Mouse (Mus musculus) T-helper 2 cell (primary cell): ENCODE measurements around the gene Odf2l.

Experiments
- in situ Hi-C: fragments of 300-600 bp; cut with MboI, MseI; formaldehyde crosslinking; loops from one replicate; pipeline ENCODE4 v1.15.1; 2025; ENCODE audit warnings: high pct_unique_total_duplicates

Odf2l gene

DNA sequence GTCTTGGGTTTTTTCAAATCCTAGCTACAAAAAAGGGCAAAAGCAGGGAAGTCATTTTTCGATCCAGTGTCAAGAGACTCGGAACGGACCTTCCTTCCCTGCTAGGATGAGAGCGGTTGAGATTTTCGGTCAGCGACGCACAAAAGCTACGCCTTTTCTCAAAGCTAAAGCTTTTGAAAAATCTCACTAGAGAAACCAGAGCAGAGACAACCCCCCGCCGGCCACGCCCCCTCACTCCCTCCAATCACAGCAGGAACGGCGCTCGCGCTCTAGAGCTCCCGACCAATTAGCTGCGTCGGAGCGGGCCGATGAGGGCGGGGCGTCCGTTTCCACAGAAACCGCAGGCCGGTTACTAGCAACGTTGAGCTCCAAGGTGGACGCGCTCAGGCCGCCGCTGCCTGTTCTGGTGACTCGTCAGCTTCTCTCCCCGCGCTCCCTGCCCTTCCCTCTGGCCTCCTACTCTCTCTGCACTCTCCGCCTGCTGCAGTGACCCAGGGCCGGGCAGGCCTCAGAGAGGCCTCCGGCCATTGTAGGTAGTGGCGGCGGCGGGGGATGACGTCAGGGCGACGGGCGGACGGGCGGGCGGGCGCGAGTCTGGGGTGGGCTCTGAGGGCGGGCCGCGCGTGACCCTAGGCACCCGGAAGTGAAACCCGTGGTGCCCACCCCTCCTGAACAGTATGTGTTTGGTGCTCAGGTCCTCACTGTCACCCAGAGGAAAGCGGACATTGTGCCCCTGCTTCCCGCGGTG is at the start of gene Odf2l:
Gene Odf2l, plus strand, starts transcription at position 335 of the 748 bp plus-strand sequence.
- in situ Hi-C loops = loop anchor here (25.0 kb wide), 1 partner anchor 794 kb away; the partner anchor contains the start of gene Bcl10

DNA sequence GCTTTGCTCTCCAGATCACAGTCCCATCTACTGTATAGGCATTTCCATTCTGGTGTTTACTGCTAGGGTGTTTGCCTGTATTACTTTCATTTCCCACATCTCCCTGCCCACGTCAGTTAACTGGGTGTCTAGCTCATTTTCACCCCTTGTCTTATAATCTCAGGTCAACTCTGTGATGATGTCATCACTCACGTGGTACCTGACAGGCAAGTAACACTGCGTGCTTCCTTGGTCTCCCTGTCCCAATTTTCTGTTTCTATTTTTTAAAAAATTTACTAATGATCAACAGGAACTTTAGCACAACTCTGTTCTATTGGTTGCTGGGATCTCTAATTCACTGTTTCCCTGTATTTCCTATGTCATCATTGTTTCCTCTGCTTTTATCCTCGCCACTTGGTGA is 49.4 kb upstream of the Odf2l start:
- in situ Hi-C loops = no loop called here

DNA sequence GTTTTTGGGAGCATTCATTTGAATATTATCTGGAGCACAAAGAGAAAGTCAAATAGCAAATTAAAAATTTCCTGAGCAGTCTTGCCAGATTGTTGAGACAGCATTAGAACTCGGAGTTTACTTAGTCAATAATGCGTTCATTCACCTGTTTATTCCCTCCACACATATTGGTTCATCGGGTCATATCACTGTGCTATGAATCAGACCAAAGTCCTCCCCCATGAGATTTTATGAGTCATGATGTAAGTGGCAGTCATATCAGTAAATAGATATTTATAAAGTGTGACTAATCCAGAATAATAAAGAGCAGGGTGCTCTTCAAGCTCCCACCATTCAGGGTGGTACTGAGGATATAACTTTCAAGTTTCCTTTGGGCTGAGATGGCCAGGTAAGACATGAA is 46.0 kb upstream of the Odf2l start:
- in situ Hi-C loops = no loop called here

DNA sequence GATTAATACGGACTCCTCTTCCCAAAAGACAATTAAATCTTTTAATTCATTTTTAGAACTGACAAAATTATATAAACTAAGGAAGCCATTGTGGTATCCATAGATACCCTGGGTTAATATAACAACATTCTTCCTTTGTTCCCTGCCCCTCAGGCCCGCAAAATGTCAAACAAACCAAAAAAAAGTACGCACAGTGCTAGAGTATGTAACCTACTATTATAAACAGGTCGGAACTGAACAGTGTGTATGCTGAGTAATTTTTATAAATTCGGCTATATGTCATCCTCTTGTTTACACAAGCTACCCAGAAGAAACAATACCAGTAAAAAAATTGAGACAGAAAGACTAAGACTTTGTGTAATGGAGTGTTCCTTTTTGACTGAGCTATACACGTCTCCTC is 40.0 kb upstream of the Odf2l start:
- in situ Hi-C loops = no loop called here

DNA sequence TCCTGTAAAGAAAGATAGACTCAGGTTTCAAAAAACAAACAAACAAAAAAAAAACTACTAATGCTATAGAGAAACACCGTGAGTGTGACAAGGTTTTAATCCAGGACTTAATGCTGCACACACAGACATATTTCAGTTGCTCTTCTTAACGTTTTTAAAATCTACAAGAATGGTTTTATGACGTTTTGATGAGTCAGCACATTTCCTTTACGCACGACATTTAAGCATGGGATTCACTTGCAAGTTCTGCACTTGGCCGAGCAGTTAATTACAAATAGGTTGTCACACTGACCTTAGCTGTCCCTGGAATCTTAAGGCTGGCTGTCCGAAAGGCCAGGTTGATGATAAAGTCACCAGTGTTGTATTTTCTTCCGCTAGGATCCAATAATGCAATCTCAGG is 37.5 kb upstream of the Odf2l start:
- in situ Hi-C loops = no loop called here

DNA sequence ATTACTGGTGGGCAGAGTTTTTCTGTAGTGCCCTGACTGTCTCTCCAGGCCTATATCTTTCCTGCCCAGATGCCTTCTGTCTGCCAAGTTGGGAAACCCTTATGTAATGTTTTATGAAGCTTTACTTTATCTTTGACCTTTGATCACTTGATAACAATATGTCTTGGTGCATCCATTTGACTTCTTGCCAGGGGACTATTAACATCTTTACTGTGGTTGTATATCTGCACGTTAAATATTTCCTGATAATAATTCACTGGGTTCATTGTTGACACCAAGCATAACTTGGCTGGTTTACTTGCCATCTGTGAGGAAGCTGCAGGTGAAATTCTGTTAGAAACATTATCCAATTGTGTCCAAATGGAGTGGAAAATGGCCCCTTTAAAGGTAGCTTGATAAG is 35.3 kb upstream of the Odf2l start:
- in situ Hi-C loops = no loop called here

DNA sequence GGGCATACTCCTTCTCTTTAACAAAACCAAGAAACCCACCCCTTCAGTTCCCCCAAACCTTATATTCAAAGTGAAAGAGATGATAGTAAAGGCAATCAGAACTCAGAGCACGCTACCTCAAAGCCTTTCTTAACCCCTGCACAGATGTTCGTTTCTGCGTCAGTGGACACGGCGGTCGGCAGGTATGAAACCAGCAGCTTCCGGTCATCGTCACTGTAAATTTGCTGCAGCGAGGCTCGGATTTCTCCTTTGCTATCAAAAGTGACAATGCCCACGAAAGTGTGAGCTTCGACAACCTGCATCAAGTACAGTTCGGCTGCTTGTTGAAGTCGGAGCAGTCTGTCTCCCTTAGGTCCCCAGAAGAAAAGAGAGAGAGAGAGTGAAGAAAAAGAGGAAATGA is 32.2 kb upstream of the Odf2l start:
- in situ Hi-C loops = no loop called here

DNA sequence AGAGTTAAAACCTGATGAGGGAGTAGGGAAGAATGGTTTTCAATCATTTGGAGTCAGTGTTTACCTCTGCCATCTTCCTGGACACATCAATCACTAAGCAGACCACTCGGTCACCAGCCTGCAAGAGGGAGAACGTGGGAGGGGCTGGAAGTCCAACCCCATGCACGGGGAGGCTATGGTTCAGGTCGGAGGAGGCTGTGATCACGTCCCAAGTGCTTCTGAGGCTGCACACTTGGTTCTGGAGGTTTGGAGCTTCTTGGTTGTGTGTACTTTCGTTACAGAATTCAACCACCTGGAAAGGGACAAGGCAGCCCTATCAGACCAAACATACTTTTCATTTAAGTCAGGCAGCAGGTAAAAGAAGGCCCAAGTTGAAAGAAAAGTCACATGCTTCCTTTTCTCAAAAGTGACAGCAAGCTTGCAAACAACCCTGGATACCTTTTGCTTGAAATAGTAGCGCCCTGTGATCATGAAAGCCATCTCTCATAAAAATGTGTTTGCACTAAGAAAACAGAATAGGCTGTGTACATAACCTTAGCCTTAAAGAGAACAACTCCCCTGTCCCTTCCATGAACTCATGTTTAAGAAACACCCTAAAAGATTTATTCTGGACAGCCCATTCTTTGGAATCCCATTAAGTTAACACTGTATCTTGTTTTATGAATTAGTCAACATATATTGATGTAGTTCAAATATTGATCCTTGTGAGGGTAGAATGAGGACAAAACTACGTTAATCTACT is 30.4 kb upstream of the Odf2l start:
- in situ Hi-C loops = no loop called here

DNA sequence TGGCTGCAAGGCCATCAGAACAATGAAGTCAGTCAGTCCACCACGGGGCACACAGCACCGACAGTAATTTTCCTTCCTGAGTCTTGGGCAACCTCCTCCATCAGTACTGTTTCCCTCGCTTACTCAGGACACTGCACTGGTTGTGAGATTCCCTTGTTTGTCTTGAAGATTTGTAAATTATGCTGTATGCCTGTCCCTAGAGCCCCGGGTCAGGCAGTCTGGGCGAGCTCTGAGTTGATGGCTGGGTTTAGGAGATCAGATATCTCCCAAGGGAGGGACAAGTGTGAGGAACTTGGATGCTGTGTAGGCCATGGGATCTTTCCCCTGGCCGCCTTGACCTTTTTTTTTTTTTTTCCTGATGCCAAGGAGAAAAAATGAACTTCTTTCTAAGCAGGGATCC is 19.1 kb upstream of the Odf2l start, which contains the start of gene Clca2:
Gene Clca2, minus strand, starts transcription at position 153 of the 400 bp plus-strand sequence.
- in situ Hi-C loops = no loop called here

DNA sequence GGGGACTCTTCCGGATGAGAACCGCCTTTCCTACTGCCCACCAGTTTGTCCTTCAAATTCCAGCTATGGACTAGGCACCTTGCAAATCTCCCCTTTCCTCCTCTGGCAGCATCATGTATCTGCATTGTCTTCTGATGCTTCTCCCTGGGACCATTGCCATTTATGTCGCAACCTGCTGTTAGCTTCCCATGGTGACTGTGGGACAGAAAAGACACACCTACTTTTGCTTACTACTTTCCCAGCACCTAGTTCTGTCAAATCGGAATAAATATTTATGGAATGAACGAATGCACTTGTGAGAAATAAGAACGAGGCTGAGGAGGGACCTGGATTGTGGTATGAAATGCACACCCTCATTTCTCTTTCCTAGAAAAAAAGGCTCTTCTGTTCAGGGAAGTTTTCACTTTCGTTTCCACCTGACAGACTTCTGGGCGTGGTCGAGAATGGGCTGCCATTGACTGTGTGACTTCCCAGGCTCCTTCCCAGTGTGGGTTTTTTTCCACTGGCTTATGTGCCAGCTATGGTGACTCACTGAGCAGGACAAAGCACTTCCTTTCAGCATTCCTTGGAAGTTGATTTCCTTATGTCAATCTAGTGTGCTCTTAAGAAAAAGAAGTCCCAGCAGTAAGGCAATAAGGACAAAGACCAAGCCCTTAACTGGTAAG is 16.4 kb upstream of the Odf2l start:
- in situ Hi-C loops = loop anchor here (25.0 kb wide), 1 partner anchor 810 kb away; the partner anchor contains the start of gene Bcl10

DNA sequence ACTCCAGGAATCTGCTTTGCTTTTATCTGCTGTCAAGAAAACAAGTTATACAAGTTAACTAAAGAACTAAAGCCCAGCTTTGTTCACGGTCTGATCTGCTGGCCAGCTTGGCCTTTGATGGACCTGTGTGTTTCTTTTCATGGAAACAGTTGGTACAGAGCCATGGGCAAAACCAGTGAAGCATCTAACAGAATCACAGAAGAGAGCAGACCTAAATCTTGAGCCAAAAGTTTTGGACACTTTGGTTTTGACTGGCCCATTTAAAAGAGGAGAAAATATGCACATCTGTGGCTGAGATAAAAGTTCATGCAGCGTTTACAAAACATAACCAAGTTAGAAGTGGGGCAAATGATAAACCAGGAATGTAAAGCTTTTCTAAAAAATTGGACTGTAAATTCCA is 15.1 kb upstream of the Odf2l start:
- in situ Hi-C loops = loop anchor here (25.0 kb wide), 1 partner anchor 809 kb away; the partner anchor contains the start of gene Bcl10

DNA sequence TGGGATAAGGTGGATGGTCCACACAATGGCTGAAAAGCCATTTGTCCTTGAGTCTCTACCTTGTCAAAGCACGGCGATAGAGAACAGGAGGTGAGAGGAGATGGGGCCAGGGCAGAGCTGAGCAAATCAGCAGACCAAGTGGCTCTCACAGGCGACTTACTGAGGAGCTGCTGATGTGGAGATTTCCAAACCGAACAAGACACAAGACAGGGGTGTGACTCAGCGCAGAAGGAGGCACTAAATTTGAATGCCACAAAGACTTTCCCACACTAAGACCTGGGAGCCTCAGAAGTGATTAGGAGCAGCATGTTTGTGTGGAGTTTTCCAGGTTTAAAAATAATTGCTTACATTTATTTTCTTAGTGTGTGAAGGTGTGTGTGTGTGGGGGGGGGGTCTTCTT is 14.6 kb upstream of the Odf2l start:
- in situ Hi-C loops = loop anchor here (25.0 kb wide), 1 partner anchor 809 kb away; the partner anchor contains the start of gene Bcl10

DNA sequence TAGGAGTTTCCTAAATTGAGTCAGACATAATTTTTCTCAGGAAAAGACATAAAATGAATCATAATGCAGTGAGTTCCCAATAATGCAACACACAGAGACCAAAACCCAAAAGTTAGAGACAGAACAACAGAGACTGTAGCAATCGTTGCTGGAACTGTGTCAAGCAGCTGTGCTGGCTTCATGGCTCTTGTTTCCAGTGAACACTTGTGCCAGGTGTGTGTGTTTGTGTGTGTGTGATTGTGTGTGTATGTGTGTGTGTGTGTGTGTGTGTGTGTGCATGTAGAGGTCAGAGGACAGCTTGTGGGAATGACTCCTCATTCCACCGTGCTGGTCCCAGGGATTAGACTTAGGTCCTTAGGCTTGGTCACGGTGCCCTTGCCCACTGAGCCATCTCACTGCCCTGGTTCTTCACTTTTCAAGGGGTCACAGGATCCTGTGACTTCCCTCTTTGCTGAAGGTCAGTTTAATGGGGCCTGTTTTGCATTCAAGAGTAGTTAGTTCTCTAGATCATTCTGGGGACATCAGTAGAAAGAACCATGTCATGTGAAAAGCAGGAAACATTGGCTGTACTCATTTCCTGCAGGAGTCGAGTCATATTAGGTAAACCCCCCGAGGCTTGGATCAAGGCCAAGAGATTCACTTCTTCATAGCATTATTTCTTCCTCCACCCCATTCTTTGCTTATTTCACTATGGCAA is 13.2 kb upstream of the Odf2l start:
- in situ Hi-C loops = loop anchor here (25.0 kb wide), 1 partner anchor 807 kb away; the partner anchor contains the start of gene Bcl10

DNA sequence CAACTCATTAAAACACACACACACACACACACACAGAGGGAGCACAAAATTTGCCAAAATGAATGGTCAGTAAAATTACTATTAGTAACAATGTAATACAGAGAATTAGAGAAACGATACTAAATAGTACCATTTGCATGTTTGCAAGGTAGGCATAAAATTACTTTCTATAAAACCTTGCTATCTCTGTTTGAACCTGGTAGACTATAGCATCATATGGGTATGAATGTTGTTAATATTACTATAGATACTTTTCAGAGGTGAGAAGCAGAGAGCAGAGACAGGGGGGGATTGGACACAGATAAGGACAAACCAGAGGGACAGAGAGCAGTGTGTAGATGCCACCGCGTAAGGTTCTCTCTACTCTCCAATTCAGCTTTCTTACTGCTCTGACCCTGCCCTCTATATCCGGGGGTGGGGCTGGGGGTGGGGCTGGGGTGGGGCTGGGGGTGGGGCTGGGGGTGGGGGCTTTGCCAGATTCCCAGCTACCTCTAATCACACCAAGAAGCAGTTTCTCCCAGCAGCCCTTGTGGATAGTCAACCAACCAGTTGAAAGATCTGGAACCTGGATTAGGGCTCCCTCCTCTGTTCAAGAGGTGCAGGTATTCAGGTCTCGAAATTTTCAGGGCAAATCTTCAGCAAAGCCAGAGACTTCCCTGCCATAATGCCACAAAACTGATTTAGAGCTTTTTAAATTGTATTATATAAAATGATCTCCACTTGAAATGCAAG is 12.4 kb upstream of the Odf2l start:
- in situ Hi-C loops = loop anchor here (25.0 kb wide), 1 partner anchor 806 kb away; the partner anchor contains the start of gene Bcl10

DNA sequence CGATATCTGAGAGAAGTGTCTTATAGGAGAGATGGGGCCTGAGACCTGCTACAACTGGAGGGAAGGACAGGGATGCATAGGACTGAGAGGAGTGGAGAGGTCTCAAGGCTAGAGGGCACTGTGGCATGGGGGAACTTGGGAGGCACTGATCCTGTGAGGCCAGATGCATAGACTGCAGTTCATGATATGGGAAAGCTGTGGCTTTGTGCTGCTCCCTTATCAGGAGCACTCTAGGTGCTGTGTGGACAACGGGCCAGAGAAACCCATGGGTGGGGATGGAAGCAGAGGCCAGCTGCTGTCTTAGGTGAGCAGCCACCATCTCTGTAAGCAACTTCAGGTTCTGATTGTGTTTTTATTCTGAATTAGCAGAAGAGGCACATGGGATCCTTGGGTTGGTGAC is 3.2 kb upstream of the Odf2l start:
- in situ Hi-C loops = loop anchor here (25.0 kb wide), 1 partner anchor 797 kb away; the partner anchor contains the start of gene Bcl10

DNA sequence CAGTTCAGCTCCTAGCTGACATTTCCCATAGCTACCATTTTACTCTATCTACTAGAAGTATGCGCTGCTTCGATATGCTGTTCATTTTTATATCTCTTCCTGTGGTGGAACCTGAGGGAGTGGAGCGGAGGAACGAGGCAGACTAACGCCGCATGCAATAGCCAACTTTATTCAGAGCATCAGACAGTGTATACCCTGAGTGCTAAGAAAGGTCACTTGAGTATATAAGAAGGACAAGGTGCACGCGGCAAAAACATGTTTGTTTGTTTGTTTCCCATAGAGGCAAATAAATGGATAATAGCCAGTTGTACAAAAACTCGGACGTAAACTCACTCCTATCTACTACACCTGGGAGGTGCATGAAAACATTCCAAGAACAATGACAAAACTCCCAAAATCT is 751 bp upstream of the Odf2l start:
- in situ Hi-C loops = loop anchor here (25.0 kb wide), 1 partner anchor 795 kb away; the partner anchor contains the start of gene Bcl10

DNA sequence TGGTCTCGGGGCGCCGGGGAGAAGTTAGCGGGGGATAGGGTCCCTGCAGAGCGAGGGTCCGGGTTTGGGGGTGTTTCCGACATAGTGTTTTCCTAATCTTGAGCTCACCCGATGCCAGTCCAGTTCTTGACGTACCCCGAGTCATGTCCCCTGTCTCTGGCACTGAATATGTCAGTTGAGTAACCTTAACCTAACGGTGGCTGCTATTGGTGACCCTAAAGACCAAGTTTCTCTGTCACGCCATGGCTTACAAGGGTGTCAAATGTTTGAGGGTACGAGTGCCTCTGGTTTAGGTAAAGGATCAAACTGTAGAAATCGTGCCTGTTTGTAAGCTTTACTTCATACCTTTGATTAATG is 592 bp downstream of the Odf2l start:
- in situ Hi-C loops = loop anchor here (25.0 kb wide), 1 partner anchor 793 kb away; the partner anchor contains the start of gene Bcl10

DNA sequence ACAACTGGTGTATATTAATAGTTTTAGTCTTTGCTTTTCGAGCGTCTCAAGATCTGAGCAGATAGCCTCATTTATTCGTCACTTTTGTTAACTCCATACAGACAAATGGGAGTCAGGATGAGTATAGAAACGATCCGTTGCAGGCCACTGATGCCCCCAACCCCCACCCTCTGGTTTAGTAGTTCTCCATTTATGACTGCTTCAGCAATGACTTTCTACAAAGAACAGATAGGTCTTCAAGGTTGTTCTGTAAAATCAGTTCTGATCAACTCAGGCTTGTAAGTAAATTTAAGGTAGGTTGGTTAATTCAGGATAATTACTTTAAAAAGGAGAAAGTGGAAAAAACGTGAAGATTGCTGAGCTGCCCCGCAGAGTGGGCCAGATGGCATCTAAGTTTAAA is 1.0 kb downstream of the Odf2l start:
- in situ Hi-C loops = loop anchor here (25.0 kb wide), 1 partner anchor 793 kb away; the partner anchor contains the start of gene Bcl10

DNA sequence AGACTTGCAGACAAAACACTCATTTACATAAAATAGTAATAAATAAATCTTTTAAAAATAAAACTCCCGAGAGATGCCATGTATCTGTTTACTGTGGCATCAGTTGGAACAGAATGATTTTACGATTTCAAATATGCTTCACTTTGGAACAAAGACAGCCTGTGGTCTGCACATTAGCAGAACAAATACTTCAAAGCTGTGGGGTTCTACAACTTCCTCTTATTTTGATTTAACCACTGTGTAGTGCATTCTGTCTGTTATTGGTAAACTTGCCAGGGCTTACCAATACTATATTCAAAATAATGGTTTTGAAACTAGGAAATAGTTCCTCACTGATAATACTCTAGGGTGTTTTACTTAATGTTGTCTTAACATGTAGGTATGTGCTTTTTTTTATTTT is 8.2 kb downstream of the Odf2l start:
- in situ Hi-C loops = no loop called here

DNA sequence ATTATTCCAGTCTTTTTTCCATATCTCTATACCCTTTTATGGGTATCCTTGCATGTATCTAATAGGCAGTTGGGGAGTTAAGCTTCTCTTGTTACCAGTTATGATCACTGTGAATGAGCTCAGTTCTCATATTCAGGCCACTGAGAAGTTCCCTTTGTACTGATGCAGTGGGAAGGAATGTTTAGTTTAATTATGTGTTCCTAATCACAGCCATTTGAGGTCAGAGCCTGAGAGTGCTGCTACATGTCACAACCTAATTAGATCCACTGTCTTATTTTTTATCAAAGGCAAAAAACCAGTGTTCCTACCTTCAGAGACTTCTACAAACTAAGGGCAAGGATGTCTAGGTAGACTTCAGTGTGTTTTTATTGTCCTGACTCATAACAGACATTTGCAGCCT is 11.0 kb downstream of the Odf2l start:
- in situ Hi-C loops = no loop called here
